Mouse (Mus musculus) heart, adult 11 months (tissue): ENCODE measurements around the gene Mars2.
A peak's percentile ranks its signal among the peaks of the same experiment; 100 is the strongest.

Experiments
- DNase-seq: peaks from one replicate; pipeline ENCODE4 v3.0.0; 2022

Gene Mars2

DNA sequence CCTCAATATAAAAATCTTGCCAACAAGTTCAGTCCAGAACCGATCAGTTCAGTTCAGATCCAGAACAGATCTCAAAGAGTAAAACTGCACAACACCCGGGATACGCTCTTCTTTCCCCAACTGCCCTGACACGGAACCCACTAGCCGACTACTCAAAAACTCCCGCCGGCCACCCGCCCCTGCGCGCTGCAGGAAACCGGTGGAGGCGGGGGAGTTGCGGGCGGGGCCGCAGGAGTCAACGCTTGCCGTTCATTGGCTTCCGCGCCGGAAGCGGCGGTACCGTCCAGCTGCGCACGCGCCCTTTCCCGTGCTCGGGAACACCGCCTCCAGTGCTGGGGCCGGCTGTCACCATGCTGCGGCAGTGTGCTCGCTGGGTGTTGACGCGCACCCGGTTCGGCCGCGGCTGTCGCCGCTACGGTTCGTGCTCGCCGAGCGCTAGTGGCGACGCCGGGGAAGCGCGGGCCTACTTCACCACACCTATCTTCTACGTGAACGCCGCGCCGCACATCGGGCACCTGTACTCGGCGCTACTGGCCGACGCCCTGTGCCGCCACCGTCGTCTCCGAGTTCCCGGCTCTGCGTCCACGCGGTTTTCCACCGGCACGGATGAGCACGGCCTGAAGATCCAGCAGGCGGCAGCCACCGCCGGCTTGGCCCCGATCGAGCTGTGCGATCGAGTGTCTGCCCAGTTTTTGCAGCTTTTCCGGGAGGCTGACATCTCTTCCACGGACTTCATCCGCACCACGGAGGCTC is at the start of gene Mars2:
TSS of gene Mars2 (plus strand) at position 288 of the 753 bp plus-strand sequence.
- DNase-seq = peak; percentile 100

- DNase-seq = peak; percentile 54
Measured at GRCm38 (mm10) chr1:55192015-55192414, 45.0 kb upstream of the Mars2 start.

GRCm38 (mm10) chr1:55192824-55193223 is 44.2 kb upstream of the Mars2 start:
- peak; percentile 79 for DNase-seq

GRCm38 (mm10) chr1:55193316-55193715 is 43.7 kb upstream of the Mars2 start:
- peak; percentile 96 for DNase-seq

DNA sequence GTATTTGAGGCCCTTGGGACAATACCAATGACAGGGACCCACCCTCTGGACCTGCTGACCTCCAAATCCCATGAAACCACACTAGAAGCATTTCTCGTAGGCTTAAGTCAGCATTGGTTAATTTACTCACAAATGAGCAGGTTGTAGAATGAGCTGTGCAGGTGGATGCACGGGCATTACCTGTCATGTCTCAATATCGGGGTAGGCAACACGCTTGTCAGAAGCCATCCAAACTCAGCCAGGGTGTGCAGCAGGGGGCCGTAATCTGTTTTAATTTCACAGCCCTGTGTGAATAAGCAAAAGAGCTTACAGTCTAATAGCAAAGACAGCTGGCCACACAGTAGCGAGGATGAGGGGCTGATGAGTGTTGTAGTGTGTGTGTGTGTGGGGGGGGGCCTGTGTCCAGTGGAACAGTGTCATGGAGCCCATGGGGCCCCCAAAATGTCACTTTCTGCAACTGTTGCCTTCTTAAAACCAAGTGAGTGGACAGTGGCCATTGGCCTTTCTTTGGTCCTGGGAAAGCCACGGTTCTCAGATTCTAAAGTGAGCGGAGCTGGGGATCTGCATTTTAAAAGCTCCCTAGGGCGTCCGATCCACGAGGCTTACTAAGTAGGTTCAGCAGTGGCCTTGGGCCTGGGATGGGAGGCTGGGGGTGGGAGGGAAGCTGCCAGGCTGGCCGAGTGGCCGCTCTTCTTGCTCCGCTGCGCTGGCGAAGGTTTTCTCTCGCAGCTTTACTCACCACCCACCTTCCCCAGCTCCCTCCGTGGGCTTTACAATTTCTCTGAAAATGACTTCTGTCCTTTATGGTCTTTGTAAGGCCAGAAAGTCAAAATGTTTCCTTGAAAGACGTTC is 42.7 kb upstream of the Mars2 start:
- peak; percentile 78 for DNase-seq

DNA sequence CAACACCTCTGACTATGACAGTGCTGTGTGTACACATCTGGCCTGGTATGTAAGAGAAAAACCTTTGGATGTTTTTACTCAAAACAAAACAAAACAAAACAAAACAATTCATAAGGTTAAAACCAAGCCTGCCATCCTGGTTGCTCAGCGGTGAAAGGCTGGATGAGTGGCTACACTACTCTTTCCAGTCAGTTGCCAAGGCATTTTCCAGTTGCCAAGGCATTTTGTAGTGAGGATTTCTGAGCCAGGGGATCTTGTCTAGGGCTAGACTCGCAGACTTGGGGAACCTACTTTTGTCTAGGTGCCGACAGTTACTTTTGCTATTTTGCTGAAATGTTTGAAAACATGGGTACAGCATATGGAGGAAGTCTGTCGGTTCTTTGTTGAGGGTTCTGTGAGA is 42.0 kb upstream of the Mars2 start:
- DNase-seq = no peak

- peak; percentile 85 for DNase-seq
Measured at GRCm38 (mm10) chr1:55196327-55197003, 40.5 kb upstream of the Mars2 start.

DNA sequence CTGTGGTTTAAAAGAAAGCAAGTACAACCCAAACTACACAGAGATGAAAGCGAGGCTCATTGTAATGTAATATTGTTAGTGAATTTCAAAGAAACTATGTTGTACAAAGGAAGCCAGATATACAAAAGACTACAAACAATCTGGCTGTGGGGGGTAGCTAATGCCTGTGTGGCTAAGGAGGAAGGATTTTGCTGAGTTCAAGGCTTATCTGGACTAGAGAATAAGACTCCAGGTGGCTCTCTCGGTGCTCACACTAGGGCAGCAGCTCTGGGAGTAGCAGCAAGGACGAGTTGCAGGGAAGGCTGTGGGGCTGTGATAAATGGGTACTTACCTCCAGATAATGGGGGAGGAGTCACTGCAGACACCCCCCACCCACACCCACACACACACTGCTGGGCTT is 38.3 kb upstream of the Mars2 start:
- no peak for DNase-seq

DNA sequence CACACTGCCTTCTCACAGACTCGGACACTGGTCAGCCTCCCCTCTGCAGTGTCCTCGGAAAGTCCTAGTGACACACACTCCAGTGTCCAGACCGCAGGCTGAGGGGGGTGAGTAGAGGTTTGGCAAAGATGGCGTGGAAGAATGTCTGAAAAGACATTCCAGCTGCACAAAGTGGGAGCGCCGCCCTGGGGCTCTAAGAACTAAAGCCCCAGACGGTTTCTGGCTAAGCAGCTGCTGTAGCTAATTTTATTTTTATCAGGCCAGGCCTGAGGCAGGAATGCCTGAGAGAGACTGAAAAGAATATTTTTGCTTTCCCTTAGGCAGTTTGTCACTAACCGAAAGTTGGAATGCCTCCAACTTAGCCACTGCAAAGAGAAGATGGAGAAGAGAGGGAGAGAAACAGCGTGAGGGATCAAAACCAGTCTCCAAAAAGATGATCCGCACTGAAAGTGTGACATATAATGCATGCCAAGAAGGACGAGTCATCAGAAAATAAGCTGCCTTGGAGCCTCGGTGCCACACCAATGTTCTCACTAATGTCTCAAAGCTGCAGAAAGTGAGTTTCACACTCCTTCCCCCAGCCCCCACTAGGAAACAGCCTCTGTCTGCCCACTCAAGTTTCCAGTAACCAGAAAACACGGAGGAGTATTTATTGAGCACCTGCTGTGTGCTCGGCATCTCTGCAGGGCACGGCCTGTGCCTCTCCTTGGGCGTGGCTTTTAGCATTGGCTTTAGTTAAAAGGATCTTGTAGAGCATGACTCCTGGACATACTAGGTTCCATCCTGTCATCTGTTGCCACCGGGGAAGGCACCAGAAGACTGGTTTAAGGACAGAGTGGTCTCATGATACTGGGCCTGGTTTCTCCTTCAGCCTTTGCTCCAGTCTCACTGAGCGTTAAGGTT is 34.9 kb upstream of the Mars2 start:
- DNase-seq = peak; percentile 97

GRCm38 (mm10) chr1:55205808-55206327 is 31.1 kb upstream of the Mars2 start:
- peak; percentile 84 for DNase-seq

GRCm38 (mm10) chr1:55207561-55207960 is 29.4 kb upstream of the Mars2 start:
- DNase-seq = no peak

GRCm38 (mm10) chr1:55208500-55209140 is 28.4 kb upstream of the Mars2 start:
- DNase-seq = peak; percentile 54

DNA sequence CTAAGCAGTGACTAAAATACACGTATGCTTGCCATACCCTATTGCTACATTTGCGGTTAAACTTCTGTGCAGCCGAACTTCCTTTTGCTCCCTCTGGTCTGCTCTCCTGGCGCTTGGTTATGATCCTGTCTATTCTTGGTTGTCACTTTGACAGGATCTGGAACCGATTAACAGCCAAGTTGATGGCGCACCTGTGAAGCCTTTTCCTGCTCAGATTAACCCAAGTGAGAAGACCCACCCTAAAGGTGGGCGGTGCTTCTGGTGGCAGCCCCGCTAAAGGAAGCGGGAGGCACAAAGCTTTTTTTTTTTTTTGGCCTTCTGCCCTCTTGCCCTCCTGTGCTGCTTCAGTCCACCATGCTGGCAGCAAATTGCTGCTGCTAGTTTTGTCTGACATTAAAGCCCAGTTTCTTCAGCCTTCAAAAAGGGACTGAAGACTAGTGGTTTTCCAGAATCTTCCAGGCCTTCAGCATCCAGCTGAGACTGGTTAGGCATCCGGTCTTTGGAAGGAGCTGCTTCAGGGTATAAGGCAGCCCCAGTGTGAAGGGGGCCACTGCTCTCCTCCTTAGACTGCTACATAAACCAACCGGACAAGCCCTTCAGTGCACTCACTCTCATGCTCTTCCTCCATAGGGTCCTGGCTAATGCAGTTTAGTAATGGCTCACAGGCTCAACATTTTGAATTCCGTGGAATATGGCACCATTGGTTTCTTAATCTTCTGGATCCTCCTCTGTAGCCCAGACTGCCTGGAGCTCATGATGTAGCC is 26.6 kb upstream of the Mars2 start:
- peak; percentile 91 for DNase-seq

DNA sequence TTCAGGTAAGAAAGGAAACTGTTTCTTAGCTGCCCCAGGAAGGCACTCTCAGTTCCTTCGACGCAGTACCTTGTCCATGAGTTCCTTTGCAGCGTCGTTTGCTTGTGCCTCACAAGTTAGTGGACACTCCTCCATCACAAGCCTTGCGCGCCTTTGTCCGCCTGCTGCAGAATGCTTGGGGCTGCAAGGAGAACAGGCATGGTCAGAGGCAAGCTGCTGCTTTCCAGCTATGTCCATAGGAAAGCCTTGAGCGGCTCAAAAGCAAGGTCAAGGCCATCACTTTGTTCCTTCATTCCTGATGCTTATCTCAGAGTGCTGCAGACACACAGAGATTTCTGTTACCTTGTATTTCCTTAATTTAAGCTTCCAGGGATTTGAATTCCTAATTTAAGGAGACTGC is 25.9 kb upstream of the Mars2 start:
- DNase-seq = peak; percentile 40

GRCm38 (mm10) chr1:55212771-55213170 is 24.2 kb upstream of the Mars2 start:
- peak; percentile 42 for DNase-seq

DNA sequence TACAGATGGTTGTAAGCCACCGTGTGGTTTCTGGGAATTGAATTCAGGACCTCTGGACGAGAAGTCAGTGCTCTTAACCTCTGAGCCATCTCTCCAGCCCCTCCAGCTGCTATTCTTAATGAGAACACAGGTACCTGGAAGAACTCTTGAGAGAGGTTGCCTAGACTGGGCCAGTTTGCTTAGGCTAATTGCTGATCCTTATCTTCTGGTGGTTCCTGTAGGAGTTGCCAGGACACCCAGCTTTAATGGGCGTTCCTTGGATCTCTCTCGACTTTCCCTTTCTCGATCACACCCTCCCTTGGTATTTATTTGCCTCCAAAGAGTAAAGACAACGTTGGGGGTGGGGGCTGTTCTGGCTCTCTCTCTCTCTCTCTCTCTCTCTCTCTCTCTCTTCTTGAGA is 23.5 kb upstream of the Mars2 start:
- peak; percentile 84 for DNase-seq

GRCm38 (mm10) chr1:55213936-55214335 is 23.0 kb upstream of the Mars2 start:
- peak; percentile 60 for DNase-seq

DNA sequence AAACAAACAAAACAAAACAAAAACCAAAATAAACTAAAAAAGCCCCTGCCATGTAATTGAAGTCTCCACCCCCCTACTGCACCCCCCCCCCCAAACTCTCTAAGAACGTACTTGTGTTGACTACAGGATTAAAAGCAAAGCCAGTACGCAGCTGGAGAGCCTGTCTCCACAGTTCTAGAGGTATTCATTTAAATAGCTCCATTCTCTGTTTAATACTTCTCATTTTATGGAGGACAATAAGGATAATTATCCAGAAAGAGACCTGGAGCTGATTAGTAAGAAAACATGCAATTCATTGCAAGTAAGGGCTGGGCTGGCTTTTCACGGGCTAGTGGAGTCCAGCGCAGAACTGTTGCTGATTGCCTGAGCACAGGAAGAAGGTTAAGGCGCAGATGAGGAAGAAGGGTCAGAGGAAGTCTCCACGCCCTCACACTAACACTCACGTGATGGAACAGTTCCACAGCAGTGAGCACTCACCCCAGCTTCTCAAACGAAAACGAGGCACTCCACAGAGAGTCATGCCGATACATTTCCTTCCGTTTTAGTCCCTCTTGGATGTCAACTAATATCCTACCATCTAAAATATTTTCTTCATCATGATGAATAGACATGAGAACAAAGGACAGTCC is 21.7 kb upstream of the Mars2 start:
- DNase-seq = peak; percentile 97

- peak; percentile 83 for DNase-seq
Measured at GRCm38 (mm10) chr1:55217191-55217590, 19.8 kb upstream of the Mars2 start.

GRCm38 (mm10) chr1:55221352-55221751 is 15.6 kb upstream of the Mars2 start:
- peak; percentile 89 for DNase-seq
